Mouse (Mus musculus) kidney, postnatal 0 days (tissue): ENCODE measurements around the gene 4921504E06Rik. TPM values are rescaled to one million over a fixed set of nuclear protein-coding genes. Genes with fewer than 3 reads are reported as not detected.
A peak's percentile ranks its signal among the peaks of the same experiment; 100 is the strongest.

Experiments used
- ATAC-seq: fragments of 200-750 bp; cut with Nextera tagmentation; replicated peaks from 2 replicates; pipeline ENCODE4 v1.8.0; 2017; ENCODE audit warnings: low read depth, moderate number of reproducible peaks, moderate TSS enrichment, moderate library complexity; ENCODE audit not compliant: low FRiP score
- DNase-seq: peaks from one replicate; pipeline ENCODE4 v3.0.0-alpha.2; 2016; ENCODE audit warnings: low spot score
- H3K27ac ChIP-seq: fragments of 300-500 bp; sonication (generic); 2 replicates; pipeline ENCODE4 v1.5.1; 2014; ENCODE audit warnings: mild to moderate bottlenecking
- H3K27me3 ChIP-seq: fragments of 300-500 bp; sonication (generic); 2 replicates; pipeline ENCODE4 v1.6.1; 2014; ENCODE audit warnings: low read length, mixed read lengths; ENCODE audit not compliant: insufficient read depth
- H3K36me3 ChIP-seq: fragments of 300-500 bp; sonication (generic); 2 replicates; pipeline ENCODE4 v1.6.1; 2014; ENCODE audit warnings: low read length, mixed read lengths; ENCODE audit not compliant: insufficient read depth
- H3K4me1 ChIP-seq: fragments of 300-500 bp; sonication (generic); replicated peaks from 2 replicates; pipeline ENCODE4 v1.6.1; 2014; ENCODE audit warnings: antibody characterized with exemption, low read length, mixed read lengths; ENCODE audit not compliant: insufficient read depth
- H3K4me2 ChIP-seq: fragments of 300-500 bp; sonication (generic); 2 replicates; pipeline ENCODE4 v1.6.1; 2014; ENCODE audit warnings: mild to moderate bottlenecking, low read length, moderate library complexity, mixed read lengths
- H3K4me3 ChIP-seq: fragments of 300-500 bp; sonication (generic); replicated peaks from 2 replicates; pipeline ENCODE4 v1.5.1; 2014; ENCODE audit warnings: low read depth, low read length
- H3K9ac ChIP-seq: fragments of 300-500 bp; sonication (generic); 2 replicates; pipeline ENCODE4 v1.6.1; 2014; ENCODE audit warnings: low read depth, low read length
- H3K9me3 ChIP-seq: fragments of 300-500 bp; sonication (generic); replicated peaks from 2 replicates; pipeline ENCODE4 v1.6.1; 2016; ENCODE audit warnings: low read length, inconsistent platforms, mixed read lengths
- CTCF ChIP-seq: IDR thresholded peaks from 2 replicates; pipeline ENCODE4 v1.5.1; 2016; ENCODE audit warnings: antibody characterized with exemption, low read depth, mild to moderate bottlenecking, moderate library complexity
- WGBS: fragments of 180-500 bp; shearing (Covaris S2); extraction: QIAGEN DNeasy Blood & Tissue Kit; methylation state at CpG from one replicate; pipeline ENCODE4 v1.1.7; 2014; 5-methylcytosine and 5-hydroxymethylcytosine counted together
- polyA plus RNA-seq: library from polyadenylated mRNA; unstranded; fragments of >200 nt; fragmentation: Nextera tagmentation; extraction: Ambion mirVana; gene quantifications from 2 replicates; pipeline ENCODE4 v1.2.1, GENCODE M21; 2015

4921504E06Rik gene
- polyA plus RNA-seq, 1 experiment from 2014 or later: not detected

DNA sequence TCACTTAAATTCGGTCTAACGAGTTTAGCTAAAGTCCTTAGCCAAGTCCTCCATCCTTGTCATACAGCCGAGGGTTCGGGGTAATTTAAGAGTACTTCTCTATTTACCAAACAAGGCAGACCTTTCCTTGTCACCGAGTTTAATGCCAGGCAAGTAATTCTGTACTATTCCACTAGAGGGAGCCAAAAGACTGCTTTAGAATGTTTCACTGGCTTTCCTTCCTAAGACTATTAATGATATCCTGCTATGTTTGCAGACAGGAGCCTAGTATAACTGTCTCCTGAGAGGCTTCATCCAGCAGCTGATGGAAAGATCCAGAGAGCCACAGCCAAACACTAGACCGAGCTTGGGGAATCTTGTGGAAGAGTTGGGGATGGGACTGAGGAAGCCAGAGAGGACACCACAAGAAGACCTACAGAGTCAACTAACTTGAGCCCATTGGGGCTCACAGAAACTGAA, 138.6 kb downstream of the 4921504E06Rik start:
- H3K36me3 ChIP-seq: no peaks in the 10 kb centered on the region
- no peak overlapping the region for H3K9ac ChIP-seq
- H3K27me3 ChIP-seq: no peaks in the 10 kb centered on the region
- 2% methylated on average over 6 of the region's 6 CpGs for WGBS
- no peaks in the 10 kb centered on the region for H3K9me3 ChIP-seq
- H3K4me3 ChIP-seq: 0 out of 2 replicates have a peak overlapping the region, but pooled peaks have one; percentile 1
- peak; percentile 83 for TF ChIP-seq CTCF
- ATAC-seq (0 out of 2 replicates have a peak, but pooled peaks have one; percentile 53), DNase-seq (peak; percentile 93)
- no peaks in the 10 kb centered on the region for H3K4me1 ChIP-seq
- H3K4me2 ChIP-seq: peak overlapping the region; percentile 47
- no peak overlapping the region for H3K27ac ChIP-seq

DNA sequence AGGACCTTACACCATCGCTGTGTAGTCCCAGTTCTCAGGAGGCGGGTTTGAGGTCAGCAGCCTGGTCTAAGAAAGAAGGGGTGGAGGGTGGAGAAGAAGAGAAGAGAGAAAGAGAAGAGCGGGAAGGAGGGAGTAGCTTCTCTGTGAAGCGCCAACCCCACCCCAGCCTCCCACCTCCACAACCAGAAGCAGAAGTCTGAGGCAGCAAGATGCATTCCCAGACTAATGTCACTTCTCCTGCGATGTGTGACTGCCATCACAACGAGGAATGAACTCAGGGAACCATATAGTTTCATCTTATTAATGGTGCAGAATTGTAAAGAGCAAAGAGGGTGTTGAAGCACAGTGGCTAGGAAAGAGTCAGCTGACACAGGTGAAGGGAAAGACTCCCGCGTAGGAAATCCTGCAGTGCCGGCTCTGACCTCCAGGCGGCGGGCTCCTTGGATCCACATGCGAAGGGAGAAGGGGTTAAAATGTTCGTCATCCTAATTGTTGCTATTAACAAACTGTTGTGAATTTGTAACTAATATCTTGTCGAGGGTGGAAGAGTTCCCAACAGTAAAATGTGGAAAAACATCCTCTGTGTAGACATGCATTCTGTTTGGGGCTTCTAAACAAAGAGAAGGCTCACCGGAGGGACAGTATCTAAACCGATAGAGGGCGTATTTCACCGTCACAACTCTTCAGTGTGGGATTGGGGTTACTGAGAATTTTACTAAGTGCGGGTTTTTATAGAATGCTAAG, 139.3 kb downstream of the 4921504E06Rik start:
- WGBS: 18% methylated on average over 19 of the region's 19 CpGs
- no peaks in the 10 kb centered on the region for H3K4me1 ChIP-seq

More for the DNA sequence above, 139.3 kb downstream of the 4921504E06Rik start:
- H3K9ac ChIP-seq: no peak overlapping the region
- H3K9me3 ChIP-seq: no peaks in the 10 kb centered on the region
- H3K36me3 ChIP-seq: no peaks in the 10 kb centered on the region
- peak; percentile 87 for TF ChIP-seq CTCF
- 0 out of 2 replicates have a peak overlapping the region, but pooled peaks have one; percentile 1 for H3K4me3 ChIP-seq
- peak; percentile 70 for DNase-seq
- no peaks in the 10 kb centered on the region for H3K27me3 ChIP-seq
- peak overlapping the region; percentile 47 for H3K4me2 ChIP-seq
- ATAC-seq: peak; percentile 47; the same call in 1 of the 2 replicates
- H3K27ac ChIP-seq: no peak overlapping the region

Other genes with a start within 250 kb of the 4921504E06Rik start
- 37.8 and 38.0 TPM in 2 replicates for gene Msrb2, start 182.5 kb downstream of the 4921504E06Rik start, polyA plus RNA-seq
- not detected in 2 replicates for gene Ptf1a, start 108.3 kb downstream of the 4921504E06Rik start, polyA plus RNA-seq
- gene Otud1, start 103.8 kb upstream of the 4921504E06Rik start, polyA plus RNA-seq: 2.7 and 3.8 TPM in 2 replicates